Comparison of ENCODE assay signal across 9 mouse cellular contexts in the genomic region with DNA sequence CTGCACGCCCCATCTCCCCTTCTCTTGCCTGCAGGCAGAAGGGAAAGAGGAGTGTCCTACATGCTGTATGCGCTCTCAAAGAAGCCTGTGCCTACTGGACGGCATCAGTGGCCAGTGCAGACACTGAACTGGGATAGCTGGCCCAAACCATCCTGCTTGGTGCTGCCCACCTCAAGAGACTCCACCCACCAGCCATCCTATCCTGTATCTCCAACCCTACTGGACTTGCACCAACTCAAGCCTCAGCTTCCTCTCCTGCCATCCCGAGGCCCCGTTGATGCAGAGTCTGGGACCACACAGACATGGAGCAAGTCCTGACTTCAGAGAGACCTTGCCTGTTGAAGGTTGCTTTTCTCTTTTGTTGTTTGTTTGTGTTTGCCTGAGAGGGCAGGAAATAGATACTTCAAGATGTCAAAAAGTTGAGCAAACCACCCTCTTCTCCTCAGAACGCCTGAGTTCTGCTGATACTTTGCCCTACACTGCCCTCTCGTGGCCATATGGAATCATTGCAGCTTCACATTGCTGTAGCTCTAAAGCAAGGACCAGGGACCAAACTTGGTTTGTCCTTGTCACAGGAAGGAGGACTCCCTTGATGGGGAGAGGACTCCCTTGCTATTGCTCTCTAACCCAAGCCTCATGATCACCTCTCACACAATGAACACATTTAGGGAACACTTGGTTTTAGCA. TPM values are rescaled to one million over a fixed set of nuclear protein-coding genes. Genes with fewer than 3 reads are reported as not detected.
A peak's percentile ranks its signal among the peaks of the same experiment; 100 is the strongest.
DNase-seq lines count a peak whose midpoint lies in the region; ATAC-seq lines count a peak whose summit lies in the region.
"Had no signal": no experiment of that assay in that cellular context is flagged by ENCODE, and none has a peak within 500 bp of the region (broad histone marks: within the 10 kb centered on the region; RNA-seq: fewer than 3 reads in every experiment).

No protein-coding gene starts in this region.

- no peaks in the 10 kb centered on the region for H3K4me1 ChIP-seq in forebrain, embryonic 15.5 days
- no peaks in the 10 kb centered on the region for H3K4me1 ChIP-seq in hindbrain, embryonic 15.5 days (replicated peaks)

- H3K9me3 ChIP-seq in forebrain, embryonic 15.5 days, result no peaks in the 10 kb centered on the region
- H3K9me3 ChIP-seq in hindbrain, embryonic 15.5 days, result no peaks in the 10 kb centered on the region

- no peak overlapping the region for H3K9ac ChIP-seq in forebrain, embryonic 15.5 days (replicated peaks)
- no peak overlapping the region for H3K9ac ChIP-seq in hindbrain, embryonic 15.5 days

- DNase-seq in MN1 (ENCODE audit: low spot score), result peak; percentile 70
- DNase-seq in layer of hippocampus, postnatal 14 days (ENCODE audit: low spot score in 2 of 2), result peak; percentile 69 to 88
- peak; percentile 62 to 77 for DNase-seq in lung, postnatal 4 days
- DNase-seq in retina, postnatal 7 days (ENCODE audit: low read depth, low spot score), result peak; percentile 62
- DNase-seq in urinary bladder, postnatal 36 days (ENCODE audit: low spot score in 2 of 2), result peak; percentile 66 to 67

- no peak overlapping the region for H3K4me3 ChIP-seq in forebrain, embryonic 15.5 days
- no peak overlapping the region for H3K4me3 ChIP-seq in hindbrain, embryonic 15.5 days

- no peaks in the 10 kb centered on the region for H3K36me3 ChIP-seq in forebrain, embryonic 15.5 days
- H3K36me3 ChIP-seq in hindbrain, embryonic 15.5 days, result no peaks in the 10 kb centered on the region

- ATAC-seq in cerebellum, adult (ENCODE audit: insufficient number of reproducible peaks, low FRiP score, low TSS enrichment), result peak; percentile 65
- peak; percentile 53; the same call in 1 of the 2 replicates for ATAC-seq in forebrain, embryonic 15.5 days (replicated peaks)
- peak; percentile 57 for ATAC-seq in hindbrain, embryonic 15.5 days (ENCODE audit: low FRiP score, low read depth)

- H3K4me2 ChIP-seq in forebrain, embryonic 15.5 days (replicated peaks), result no peak overlapping the region
- no peak overlapping the region for H3K4me2 ChIP-seq in hindbrain, embryonic 15.5 days

- WGBS in forebrain, embryonic 15.5 days, result 51% methylated on average over 7 of the region's 7 CpGs
- WGBS in hindbrain, embryonic 15.5 days, result 52% methylated on average over 7 of the region's 7 CpGs

- no peaks in the 10 kb centered on the region for H3K27me3 ChIP-seq in forebrain, embryonic 15.5 days
- H3K27me3 ChIP-seq in hindbrain, embryonic 15.5 days, result peaks cover 74% of the 10 kb centered on the region

- H3K27ac ChIP-seq in forebrain, embryonic 15.5 days (replicated peaks), result no peak overlapping the region
- no peak overlapping the region for H3K27ac ChIP-seq in hindbrain, embryonic 15.5 days (replicated peaks)
- H3K27ac ChIP-seq: macrophage had no signal

RNA-seq across cellular contexts. Expression of a gene that starts 7.9 kb away (rescaled TPM):
- polyA plus RNA-seq in forebrain, embryonic 15.5 days (2015; fragmentation: Nextera tagmentation; extraction: Ambion mirVana), result not detected in 2 replicates
- polyA plus RNA-seq in hindbrain, embryonic 15.5 days (2015; fragmentation: Nextera tagmentation; extraction: Ambion mirVana), result not detected in 2 replicates
- under 1 TPM in 1 of 2 experiments, not detected in 1; 0.83 TPM for total RNA-seq in layer of hippocampus, postnatal 14 days (2021)
- polyA plus RNA-seq: macrophage had no signal

RNA-seq across cellular contexts. Expression of a gene that starts 34.1 kb away (rescaled TPM):
- 0.60 and 0.65 TPM in 2 replicates for polyA plus RNA-seq in forebrain, embryonic 15.5 days (2015; fragmentation: Nextera tagmentation; extraction: Ambion mirVana)
- polyA plus RNA-seq in hindbrain, embryonic 15.5 days (2015; fragmentation: Nextera tagmentation; extraction: Ambion mirVana), result 1.3 and 1.5 TPM in 2 replicates
- total RNA-seq in layer of hippocampus, postnatal 14 days (2021), result 1 to 10 TPM; 3.5 to 4.1 TPM
- polyA plus RNA-seq: macrophage had no signal

RNA-seq across cellular contexts. Expression of a gene that starts 36.3 kb away (rescaled TPM):
- 14.9 and 17.4 TPM in 2 replicates for polyA plus RNA-seq in forebrain, embryonic 15.5 days (2015; fragmentation: Nextera tagmentation; extraction: Ambion mirVana)
- 11.1 and 13.2 TPM in 2 replicates for polyA plus RNA-seq in hindbrain, embryonic 15.5 days (2015; fragmentation: Nextera tagmentation; extraction: Ambion mirVana)
- total RNA-seq in layer of hippocampus, postnatal 14 days (2021), result 10 to 100 TPM in 1 of 2 experiments, 1 to 10 TPM in 1; 10.0 to 11.9 TPM
